Mouse (Mus musculus): ENCODE results near the gene Gstm7.
A peak's percentile ranks its signal among the peaks of the same experiment; 100 is the strongest.
"Not testable (repeated sequence)": the region's sequence is repeated elsewhere in the genome, so short reads cannot be mapped to it uniquely, and the experiment has no call there.

Gene Gstm7

GRCm38 (mm10) chr3:107931670-107932069 is at the start of gene Gstm7:
TSS of gene Gstm7 (minus strand) at chr3:107931817.
- DNase-seq, result peak; percentile 96

- DNase-seq, result no peak
Measured at GRCm38 (mm10) chr3:107981261-107981660, 49.6 kb upstream of the Gstm7 start.

- DNase-seq, result no peak
Measured at GRCm38 (mm10) chr3:107977691-107978090, 46.1 kb upstream of the Gstm7 start.

DNA sequence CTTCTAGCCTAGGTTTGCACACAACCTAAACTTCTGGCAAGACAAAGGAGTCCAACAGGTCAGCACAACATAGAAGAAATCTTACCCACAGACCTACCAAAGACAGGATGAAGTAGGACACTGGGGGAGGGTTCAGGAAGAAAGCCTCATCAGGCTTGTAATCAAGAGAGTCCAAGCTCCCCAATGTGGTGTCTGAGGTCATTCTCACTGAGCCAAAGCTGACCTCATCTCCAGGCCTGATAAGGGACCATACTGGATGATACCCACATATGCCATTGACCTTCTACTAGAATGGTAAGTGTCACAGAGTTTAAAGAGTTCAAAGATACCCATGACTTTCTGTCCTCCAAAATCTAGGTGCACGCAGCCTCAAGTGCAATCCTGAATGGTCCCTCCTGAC is 42.6 kb upstream of the Gstm7 start:
- no peak for DNase-seq

DNA sequence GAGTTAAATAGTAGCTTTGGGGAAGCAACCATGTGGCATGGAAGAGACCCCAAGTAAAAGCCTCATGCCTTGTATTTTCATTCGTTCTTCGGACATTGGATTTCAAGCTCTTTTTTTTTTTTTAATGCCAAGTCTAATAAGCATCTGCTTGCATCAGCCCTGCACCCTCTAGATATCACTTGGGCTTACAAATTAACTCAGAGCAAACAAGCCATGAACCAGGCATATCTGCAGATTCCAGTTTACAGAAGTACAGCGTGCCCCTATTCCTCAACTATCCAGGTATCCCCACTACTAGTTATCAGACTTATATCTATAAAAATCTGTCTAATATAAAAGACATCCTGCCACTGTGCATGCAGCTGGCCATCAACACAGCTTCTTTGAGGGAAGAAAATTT is 40.5 kb upstream of the Gstm7 start:
- no peak for DNase-seq

- not testable (repeated sequence) for DNase-seq
Measured at GRCm38 (mm10) chr3:107971101-107971500, 39.5 kb upstream of the Gstm7 start.

DNA sequence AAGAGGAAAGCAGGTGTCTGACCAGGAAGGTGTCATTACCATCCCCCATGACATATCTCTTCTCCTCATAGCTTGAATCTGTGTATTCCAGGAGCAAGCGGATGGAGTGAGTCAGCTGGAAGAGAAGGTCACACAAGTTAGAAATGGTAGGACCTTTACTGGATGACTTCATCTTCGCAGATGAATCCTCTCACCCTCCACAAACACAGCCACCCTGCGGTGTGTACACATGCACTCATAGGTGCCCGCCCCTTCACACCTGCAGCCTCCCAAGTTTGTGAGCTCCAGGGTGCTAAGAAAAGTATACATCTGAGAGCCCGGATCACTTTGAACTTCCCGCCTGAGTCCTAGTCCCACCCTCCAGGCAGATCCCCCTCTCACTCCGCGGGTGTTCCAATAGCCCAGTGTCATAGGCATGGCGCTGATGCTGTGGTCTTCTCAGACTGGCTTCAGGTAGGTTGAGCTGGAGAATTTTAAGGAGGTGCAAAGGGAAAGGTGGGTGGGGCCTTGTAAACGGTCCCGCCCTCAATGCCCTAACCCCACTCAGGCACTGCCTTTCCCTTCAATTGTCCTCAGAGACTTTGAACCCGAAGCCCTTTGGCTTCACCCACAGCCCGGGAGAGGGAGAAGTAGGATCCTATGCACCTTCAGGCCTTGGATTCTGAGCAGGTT is 37.2 kb upstream of the Gstm7 start, which contains the start of gene Gstm3:
TSS of gene Gstm3 (minus strand) at position 560 of the 672 bp plus-strand sequence.
- no peak for DNase-seq

DNA sequence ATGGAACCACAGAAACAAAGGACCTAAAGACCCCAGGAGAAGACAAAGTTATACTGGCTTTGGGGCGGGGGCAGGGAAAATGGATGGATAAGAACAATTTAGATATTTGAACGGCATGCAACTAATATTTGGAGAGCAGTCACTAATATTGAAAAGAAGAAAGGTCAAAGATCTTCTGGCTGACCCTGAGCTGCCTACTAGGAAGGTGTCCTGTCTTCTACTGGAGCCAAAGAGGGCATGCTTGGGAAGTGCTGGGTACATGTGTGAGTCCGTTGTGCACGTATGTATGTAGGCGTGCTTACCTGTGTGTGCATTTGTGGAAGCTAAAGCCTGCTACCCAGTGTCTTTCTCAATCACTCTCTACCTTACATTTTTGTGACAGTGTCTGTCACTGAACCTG is 35.0 kb upstream of the Gstm7 start:
- DNase-seq, result no peak

DNA sequence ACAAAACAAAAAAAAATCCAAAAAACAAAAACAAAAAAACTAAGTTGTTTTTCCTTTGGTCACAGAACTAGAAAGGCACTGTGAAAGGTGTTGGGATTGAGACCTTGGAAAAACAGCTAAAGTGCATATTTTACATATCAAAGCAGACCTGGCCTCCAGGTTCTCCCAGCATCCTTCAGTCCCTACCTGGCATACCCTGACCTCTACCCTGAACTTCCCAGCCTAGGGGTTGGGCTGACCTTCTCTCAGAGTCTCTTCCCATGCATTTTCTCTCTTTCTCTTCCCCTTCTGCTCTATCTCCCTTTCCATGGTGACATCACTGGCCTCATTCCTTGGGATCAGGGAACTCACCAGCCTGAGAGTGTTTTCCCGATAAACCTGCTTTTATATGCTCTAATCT is 34.0 kb upstream of the Gstm7 start:
- DNase-seq, result no peak

- no peak for DNase-seq
Measured at GRCm38 (mm10) chr3:107964656-107965308, 33.2 kb upstream of the Gstm7 start.

DNA sequence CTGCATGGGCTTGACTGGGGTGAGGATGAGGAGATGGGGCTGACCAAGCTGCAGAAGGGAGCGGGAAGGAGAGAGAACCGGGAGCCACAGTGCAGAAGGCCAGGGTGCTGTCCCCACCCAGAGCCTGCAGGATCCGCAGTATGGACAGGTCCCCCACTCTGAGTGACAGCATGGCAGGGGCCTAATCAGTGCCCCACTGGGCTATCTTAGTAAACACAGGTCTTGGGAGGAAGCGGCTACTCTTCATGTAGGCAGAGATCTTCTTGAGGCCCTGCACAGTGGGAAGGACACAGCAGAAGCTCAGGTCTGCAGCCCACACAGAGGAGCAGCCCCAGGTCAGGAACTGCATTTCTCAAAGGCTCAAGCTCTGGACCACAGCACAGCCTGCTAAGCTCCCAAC is 32.4 kb upstream of the Gstm7 start:
- no peak for DNase-seq

DNA sequence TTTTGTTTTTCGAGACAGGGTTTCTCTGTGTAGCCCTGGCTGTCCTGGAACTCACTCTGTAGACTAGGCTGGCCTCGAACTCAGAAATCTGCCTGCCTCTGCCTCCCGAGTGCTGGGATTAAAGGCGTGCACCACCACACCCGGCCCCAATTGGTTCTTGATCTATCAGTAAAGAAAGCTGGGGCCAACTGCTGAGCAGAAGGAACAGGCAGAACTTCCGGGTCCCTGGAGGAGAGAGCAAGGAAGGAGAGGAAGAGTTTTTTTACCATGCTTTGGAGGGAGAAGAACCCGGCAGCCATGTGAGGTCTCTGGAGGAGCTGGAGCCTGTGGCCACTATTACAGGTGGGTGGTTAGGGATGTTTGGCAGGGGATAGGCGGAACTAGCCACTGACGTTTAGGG is 23.6 kb upstream of the Gstm7 start:
- DNase-seq, result not testable (repeated sequence)

DNA sequence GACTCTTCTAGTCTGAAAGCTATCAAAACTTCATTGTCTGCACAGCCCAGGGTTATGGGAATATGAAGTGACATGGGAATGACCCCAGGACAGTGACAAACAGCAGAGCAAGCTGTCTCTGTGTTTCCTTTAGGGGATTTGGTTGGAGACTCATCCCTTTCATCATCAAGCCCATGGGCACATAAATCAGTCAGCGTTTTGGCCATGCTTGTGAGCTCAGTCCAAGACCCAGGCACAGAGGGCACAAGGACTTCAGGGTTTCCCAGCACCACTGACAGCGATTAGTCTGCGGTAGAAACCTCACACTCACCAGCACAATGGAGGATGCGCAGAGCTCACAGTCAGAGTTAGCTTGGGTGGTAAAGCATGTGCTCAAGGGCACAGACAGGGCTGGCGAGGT is 22.3 kb upstream of the Gstm7 start:
- no peak for DNase-seq

- DNase-seq, result peak; percentile 71
Measured at GRCm38 (mm10) chr3:107953328-107953755, 21.7 kb upstream of the Gstm7 start.

DNA sequence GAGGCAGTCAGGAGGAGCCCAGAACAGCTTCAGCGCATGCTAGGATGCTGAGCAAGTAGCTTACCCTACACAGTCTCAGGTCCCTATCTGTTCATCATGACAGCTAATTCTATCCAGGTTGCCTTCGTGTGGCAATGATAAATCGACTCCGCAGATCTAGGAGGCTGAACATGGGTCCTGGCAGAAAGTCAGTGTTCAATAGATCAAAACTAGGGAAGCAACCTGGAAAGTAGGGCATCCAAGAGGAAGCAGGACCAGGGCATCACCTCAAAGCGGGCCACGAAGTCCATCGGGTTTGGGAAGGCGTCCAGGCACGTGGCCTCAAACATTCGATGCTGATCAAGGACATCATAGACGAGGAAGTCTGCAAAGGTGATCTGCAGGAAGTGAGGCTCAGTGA is 18.9 kb upstream of the Gstm7 start:
- no peak for DNase-seq

DNA sequence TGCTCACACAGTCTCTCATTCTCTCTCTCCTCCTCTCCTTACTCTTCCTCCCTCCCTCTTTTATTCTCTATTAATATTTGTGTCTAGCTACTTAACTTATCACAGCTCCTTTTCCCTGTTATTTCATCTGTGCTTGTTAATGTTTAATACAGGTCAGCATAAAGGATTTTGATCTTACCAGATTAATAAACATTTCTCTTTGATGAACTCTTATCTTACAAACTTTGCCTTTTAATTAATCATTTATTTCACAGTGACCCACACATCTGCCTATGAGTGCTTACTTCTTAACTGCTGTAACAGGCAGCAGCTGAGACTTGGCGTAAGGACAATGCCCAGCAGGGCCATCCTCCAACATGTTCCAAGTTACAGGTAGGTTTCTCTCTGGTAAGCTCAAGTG is 17.8 kb upstream of the Gstm7 start:
- DNase-seq, result not testable (repeated sequence)

DNA sequence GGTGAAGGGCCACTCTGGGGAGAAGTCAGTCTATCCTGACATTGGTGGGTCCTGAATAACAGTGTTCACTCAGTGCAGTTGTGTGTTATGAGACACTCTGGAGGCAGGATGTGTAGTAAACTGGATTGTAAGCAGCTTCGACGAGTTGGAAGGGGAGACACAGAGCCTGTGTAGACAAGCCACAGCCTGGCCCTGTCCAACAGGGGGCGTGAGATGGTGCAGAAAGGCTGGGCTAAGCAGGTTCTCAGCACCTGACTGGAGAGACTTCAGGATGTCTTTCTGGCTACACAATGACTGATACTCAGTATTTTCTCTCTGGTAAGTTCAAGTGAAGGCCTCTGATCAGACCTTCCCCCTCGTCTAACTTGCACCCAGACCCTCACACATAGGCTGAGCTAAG is 14.1 kb upstream of the Gstm7 start:
- DNase-seq, result no peak

GRCm38 (mm10) chr3:107943239-107943990 is 11.8 kb upstream of the Gstm7 start, which contains the start of gene Gstm6:
TSS of gene Gstm6 (minus strand) at chr3:107943749.
- DNase-seq, result peak; percentile 45

DNA sequence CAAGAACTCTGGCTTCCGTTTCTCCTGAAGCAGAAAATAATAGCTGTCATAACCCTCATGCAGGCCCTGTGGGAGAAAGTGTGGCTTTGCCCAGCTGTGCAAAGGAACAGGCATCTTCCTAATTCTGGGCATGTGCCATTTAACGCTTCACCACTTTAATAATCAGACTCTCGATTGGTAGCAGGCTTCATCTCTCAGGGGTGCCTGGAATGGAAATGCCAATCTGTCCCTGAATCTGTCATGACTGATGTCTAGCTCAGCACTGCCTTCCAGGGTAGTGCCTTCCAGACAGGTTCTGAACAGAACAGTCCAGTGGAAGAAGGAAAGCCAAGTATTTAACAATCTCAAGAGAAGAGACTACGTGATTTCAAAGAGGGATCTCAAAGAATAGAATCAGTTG is 9.6 kb upstream of the Gstm7 start:
- no peak for DNase-seq

GRCm38 (mm10) chr3:107940524-107940923 is 8.9 kb upstream of the Gstm7 start:
- DNase-seq, result no peak

- no peak for DNase-seq
Measured at GRCm38 (mm10) chr3:107939830-107940229, 8.2 kb upstream of the Gstm7 start.

DNA sequence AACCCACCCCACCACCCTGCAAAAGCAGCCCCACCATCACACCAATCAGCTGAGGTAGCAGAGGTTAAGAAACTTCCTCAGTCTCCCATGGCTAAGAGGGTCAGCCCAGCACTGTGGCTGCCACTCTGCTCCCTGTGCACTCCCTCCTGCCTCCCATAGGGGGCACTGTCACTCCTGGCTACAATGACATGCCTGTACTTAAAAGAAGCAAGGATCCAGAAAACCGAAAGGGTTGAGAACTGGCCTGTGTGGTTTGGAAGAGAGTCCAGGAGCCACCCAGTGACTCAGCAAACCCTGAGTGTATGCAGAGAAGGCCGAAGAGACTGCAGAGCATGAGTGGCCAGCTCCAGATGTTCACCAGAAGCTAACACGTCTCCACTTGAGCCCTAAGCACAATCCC is 7.8 kb upstream of the Gstm7 start:
- DNase-seq, result peak; percentile 34

DNA sequence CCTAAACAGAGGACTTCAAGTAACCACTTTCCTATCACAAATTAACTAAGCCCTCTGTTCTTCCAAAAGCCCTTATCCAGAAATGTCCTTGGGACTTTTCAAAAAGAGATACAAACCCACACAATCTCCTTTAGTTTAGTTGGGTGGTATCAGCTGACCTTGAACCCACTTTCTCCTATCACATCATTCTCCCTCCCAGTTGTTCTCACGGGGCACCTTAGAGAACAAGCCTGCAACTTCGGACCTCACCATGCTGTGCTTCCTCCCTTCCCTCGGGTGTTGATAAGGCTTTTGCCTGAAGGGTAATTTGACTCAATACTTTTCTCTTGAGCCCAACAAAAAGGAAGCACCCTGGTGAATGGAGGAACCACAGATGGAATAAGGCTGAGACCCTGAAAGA is 4.3 kb upstream of the Gstm7 start:
- DNase-seq, result no peak

- no peak for DNase-seq
Measured at GRCm38 (mm10) chr3:107935268-107935667, 3.7 kb upstream of the Gstm7 start.
